Mouse (Mus musculus) liver, embryonic 16.5 days (tissue): ENCODE measurements around the gene Ccr2. TPM values are rescaled to one million over a fixed set of nuclear protein-coding genes. Genes with fewer than 3 reads are reported as not detected.
A peak's percentile ranks its signal among the peaks of the same experiment; 100 is the strongest.
"Not testable (repeated sequence)": the region's sequence is repeated elsewhere in the genome, so short reads cannot be mapped to it uniquely, and the experiment has no call there.

Source experiments
- ATAC-seq: fragments of 200-750 bp; cut with Nextera tagmentation; 2 replicates; pipeline ENCODE4 v1.8.0; 2017; ENCODE audit warnings: low read depth, mild to moderate bottlenecking, moderate number of reproducible peaks, moderate library complexity
- H3K27ac ChIP-seq: fragments of 300-500 bp; sonication (generic); 2 replicates; pipeline ENCODE4 v1.5.1; 2014; ENCODE audit warnings: mild to moderate bottlenecking, low read length
- H3K27me3 ChIP-seq: fragments of 300-500 bp; sonication (generic); 2 replicates; pipeline ENCODE4 v1.6.1; 2014; ENCODE audit warnings: low read depth, low read length, mixed read lengths; ENCODE audit not compliant: control insufficient read depth, insufficient read depth
- H3K36me3 ChIP-seq: fragments of 300-500 bp; sonication (generic); 2 replicates; pipeline ENCODE4 v1.6.1; 2014; ENCODE audit warnings: mild to moderate bottlenecking; ENCODE audit not compliant: control insufficient read depth, insufficient read depth
- H3K4me1 ChIP-seq: fragments of 300-500 bp; sonication (generic); 2 replicates; pipeline ENCODE4 v1.6.1; 2014; ENCODE audit warnings: low read depth, low read length, mixed read lengths; ENCODE audit not compliant: control insufficient read depth
- H3K4me2 ChIP-seq: fragments of 300-500 bp; sonication (generic); 2 replicates; pipeline ENCODE4 v1.6.1; 2014; ENCODE audit warnings: low read depth, low read length, mixed read lengths
- H3K4me3 ChIP-seq: fragments of 300-500 bp; sonication (generic); 2 replicates; pipeline ENCODE4 v1.5.1; 2014; ENCODE audit warnings: low read depth, mild to moderate bottlenecking, low read length
- H3K9ac ChIP-seq: fragments of 300-500 bp; sonication (generic); 2 replicates; pipeline ENCODE4 v1.6.1; 2014; ENCODE audit warnings: low read depth, low read length
- H3K9me3 ChIP-seq: fragments of 300-500 bp; sonication (generic); replicated peaks from 2 replicates; pipeline ENCODE4 v1.6.1; 2016; ENCODE audit warnings: low read length; ENCODE audit not compliant: control insufficient read depth
- WGBS: fragments of 180-500 bp; shearing (Covaris S2); extraction: QIAGEN DNeasy Blood & Tissue Kit; methylation state at CpG from one replicate; pipeline ENCODE4 v1.1.7; 2014; ENCODE audit not compliant: insufficient replicate concordance; 5-methylcytosine and 5-hydroxymethylcytosine counted together
- polyA plus RNA-seq: library from polyadenylated mRNA; unstranded; fragments of >200 nt; fragmentation: Nextera tagmentation; extraction: Ambion mirVana; gene quantifications from 2 replicates; pipeline ENCODE4 v1.2.1, GENCODE M21; 2015

The Ccr2 gene
- polyA plus RNA-seq, 1 experiment from 2014 or later = 4.3 TPM

- 68% methylated on average over 2 of the region's 2 CpGs for WGBS
- H3K27me3 ChIP-seq, ATAC-seq, H3K9me3 ChIP-seq, H3K9ac ChIP-seq, H3K4me1 ChIP-seq, H3K4me3 ChIP-seq, H3K27ac ChIP-seq, H3K36me3 ChIP-seq, H3K4me2 ChIP-seq: not testable (repeated sequence)
Observed at GRCm38 (mm10) chr9:124132899-124133298, 31.1 kb downstream of the Ccr2 start.

- H3K27ac ChIP-seq, H3K36me3 ChIP-seq, H3K4me2 ChIP-seq, H3K4me3 ChIP-seq, H3K9ac ChIP-seq, H3K27me3 ChIP-seq, ATAC-seq, H3K9me3 ChIP-seq: not testable (repeated sequence)
- H3K4me1 ChIP-seq = peaks cover 16% of the 10 kb centered on the region
- WGBS = 94% methylated on average over 1 of the region's 1 CpGs
Observed at GRCm38 (mm10) chr9:124134919-124135318, 33.2 kb downstream of the Ccr2 start.

DNA sequence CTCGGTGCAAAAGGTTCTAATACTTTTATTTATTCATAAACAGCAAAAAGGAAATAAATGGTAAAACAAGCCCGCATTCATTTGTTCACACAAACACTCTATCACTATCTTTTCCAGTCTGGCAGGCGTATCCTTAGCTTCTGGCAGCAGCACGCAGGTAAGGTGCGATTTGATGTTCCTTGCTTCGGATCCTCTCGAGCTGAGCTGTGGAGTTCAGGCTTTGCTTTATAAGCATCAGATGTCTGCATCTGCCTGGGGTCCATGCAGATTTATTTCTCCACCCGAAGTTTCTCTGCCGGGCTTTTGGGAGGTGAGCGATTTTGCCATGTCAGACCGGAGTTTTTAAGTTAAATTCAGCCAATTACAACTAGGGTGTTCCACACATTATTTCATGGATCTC, 35.9 kb downstream of the Ccr2 start:
- H3K27ac ChIP-seq = peak overlapping the region; percentile 86
- H3K4me3 ChIP-seq = no peak overlapping the region
- WGBS = 38% methylated on average over 11 of the region's 11 CpGs
- H3K36me3 ChIP-seq = no peaks in the 10 kb centered on the region
- peaks cover 16% of the 10 kb centered on the region for H3K4me1 ChIP-seq
- peak overlapping the region; percentile 47 for H3K4me2 ChIP-seq
- peak; percentile 48 for ATAC-seq
- no peaks in the 10 kb centered on the region for H3K9me3 ChIP-seq
- H3K27me3 ChIP-seq = no peaks in the 10 kb centered on the region
- no peak overlapping the region for H3K9ac ChIP-seq

DNA sequence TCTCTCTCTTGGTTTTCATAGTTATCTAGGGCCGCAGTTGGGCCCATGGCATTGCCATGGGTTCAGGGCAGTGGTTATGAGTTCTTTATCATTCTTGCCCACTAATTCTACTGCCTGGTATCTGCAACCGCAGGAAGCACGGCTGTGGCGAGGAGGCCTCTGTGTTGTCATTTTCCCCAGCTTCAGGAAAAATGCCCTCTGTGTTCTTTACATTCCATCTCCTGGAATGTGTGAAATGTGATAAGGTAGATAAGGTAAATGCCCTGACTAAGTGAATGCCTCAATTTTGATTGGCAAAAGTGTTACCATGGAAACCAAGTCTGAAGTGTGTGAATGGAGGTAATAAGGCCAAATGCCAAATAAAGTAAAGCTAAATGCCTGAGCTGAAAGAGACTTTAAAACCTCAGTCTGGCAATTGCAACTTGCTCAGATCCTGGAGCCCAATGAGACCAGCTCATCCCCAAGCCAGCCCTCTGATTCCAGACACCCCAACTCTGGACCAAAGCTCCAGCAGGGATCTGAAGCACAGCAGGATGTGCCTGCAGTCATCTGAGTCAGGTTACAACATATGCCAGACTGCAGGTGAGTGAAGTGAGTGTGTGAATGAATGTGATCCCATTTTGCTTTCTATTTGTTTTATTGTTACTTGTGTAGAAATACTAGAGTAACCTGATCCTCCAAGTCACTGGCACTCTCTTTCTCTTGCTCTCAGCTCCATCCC, 36.5 kb downstream of the Ccr2 start:
- Histone ChIP-seq H3K4me2 (peak overlapping the region; percentile 47), H3K27ac (peak overlapping the region; percentile 86), H3K4me3 (peak overlapping the region; percentile 20; the same call in 1 of the 2 replicates), H3K9me3 (no peaks in the 10 kb centered on the region), H3K9ac (no peak overlapping the region), H3K36me3 (no peaks in the 10 kb centered on the region), H3K4me1 (peaks cover 16% of the 10 kb centered on the region), H3K27me3 (no peaks in the 10 kb centered on the region)
- 16% methylated on average over 4 of the region's 4 CpGs for WGBS
- peak; percentile 98 for ATAC-seq

DNA sequence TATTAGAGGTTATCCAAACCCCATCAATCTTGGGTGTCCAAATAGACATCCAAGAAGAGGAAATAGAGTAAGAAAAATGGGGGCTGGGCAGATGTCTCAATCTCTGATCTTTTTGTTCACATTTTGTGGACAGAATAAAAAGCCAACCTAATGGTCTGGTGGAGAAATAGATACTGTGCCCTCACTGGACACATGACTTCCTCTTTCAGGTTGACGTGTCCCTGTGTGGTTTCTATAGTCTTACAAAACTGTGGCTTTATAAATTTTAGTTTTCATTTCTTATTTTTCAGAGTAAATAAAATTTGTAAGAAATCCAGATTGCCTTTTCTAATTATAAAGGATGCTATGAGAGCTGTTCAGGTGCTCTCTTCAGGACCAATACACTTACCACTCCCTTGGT, 41.9 kb downstream of the Ccr2 start:
- Histone ChIP-seq H3K4me3 (no peak overlapping the region), H3K36me3 (no peaks in the 10 kb centered on the region), H3K4me2 (no peak overlapping the region), H3K9me3 (no peaks in the 10 kb centered on the region), H3K9ac (no peak overlapping the region), H3K27ac (no peak overlapping the region), H3K4me1 (no peaks in the 10 kb centered on the region), H3K27me3 (no peaks in the 10 kb centered on the region)
- WGBS = 12% methylated on average over 1 of the region's 1 CpGs
- no peak for ATAC-seq

DNA sequence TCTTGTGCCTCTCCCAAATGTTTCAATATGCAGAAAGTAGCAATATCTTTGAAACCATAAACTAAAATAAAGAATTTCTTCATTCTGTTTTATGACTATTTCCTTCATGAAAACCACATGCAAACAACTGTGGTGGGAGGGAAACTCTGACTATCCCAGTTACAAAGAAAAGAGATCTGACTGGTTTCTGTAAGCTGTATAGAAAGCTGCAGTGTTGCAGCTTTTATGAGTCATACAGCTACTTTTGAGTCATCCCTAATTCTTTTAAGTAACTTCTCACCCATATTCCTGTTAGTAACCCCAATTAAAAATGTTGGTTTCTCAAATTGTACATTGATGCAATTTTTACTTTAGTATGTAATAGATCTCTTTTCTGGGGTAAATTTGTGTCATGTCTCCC, 44.6 kb downstream of the Ccr2 start:
- Histone ChIP-seq H3K9ac (no peak overlapping the region), H3K27ac (no peak overlapping the region), H3K4me2 (no peak overlapping the region), H3K36me3 (no peaks in the 10 kb centered on the region), H3K4me3 (no peak overlapping the region), H3K27me3 (no peaks in the 10 kb centered on the region), H3K9me3 (no peaks in the 10 kb centered on the region), H3K4me1 (no peaks in the 10 kb centered on the region)
- ATAC-seq = no peak

Other genes starting within 250 kb of the Ccr2 start
- 0.02 and 0.06 TPM in 2 replicates for gene Xcr1, start 239.9 kb upstream of the Ccr2 start, polyA plus RNA-seq
- gene Ccr1, start 133.3 kb upstream of the Ccr2 start, polyA plus RNA-seq = 2.9 and 3.5 TPM in 2 replicates
- 0.07 TPM in 1 of 2 replicates, not detected in the other for gene Ccr1l1, start 123.5 kb upstream of the Ccr2 start, polyA plus RNA-seq
- 0.14 and 0.18 TPM in 2 replicates for gene Ccr3, start 80.0 kb upstream of the Ccr2 start, polyA plus RNA-seq
- gene Ccr5, start 19.6 kb downstream of the Ccr2 start, polyA plus RNA-seq = 2.2 and 2.6 TPM in 2 replicates
- 3.8 and 4.5 TPM in 2 replicates for gene 2010315B03Rik, start 210.7 kb downstream of the Ccr2 start, polyA plus RNA-seq